Mouse (Mus musculus) lung, adult 2 months (tissue): Measurements from ENCODE around the gene Kir3dl2. TPM values are rescaled to one million over a fixed set of nuclear protein-coding genes. Genes with fewer than 3 reads are reported as not detected.
"Not testable (repeated sequence)": the region's sequence is repeated elsewhere in the genome, so short reads cannot be mapped to it uniquely, and the experiment has no call there.

ENCODE experiments used
- DNase-seq: peaks from one replicate; pipeline ENCODE4 v3.0.0; 2022
- H3K4me1 ChIP-seq: fragments of 200-500 bp; 2 replicates; pipeline ENCODE4 v1.6.1; 2011; ENCODE audit warnings: low read length; ENCODE audit not compliant: control insufficient read depth, insufficient read depth
- H3K4me3 ChIP-seq: fragments of 200-500 bp; replicated peaks from 2 replicates; pipeline ENCODE3; 2011; ENCODE audit warnings: low read depth, mild to moderate bottlenecking, control low read depth, low read length; ENCODE audit errors: extremely low read depth
- CTCF ChIP-seq: fragments of 200-500 bp; IDR thresholded peaks from 2 replicates; pipeline ENCODE4 v1.5.1; 2011; ENCODE audit warnings: mild to moderate bottlenecking, low read length, control low read depth; ENCODE audit not compliant: insufficient read depth
- POLR2A ChIP-seq: fragments of 200-500 bp; IDR thresholded peaks from 2 replicates; pipeline ENCODE4 v1.6.1; 2011; ENCODE audit warnings: low read depth, mild to moderate bottlenecking, control low read depth, low read length, borderline replicate concordance; ENCODE audit errors: extremely low read depth
- WGBS: fragments of 180-500 bp; shearing (Covaris S2); methylation state at CpG from one replicate; pipeline ENCODE4 v1.1.7; 2018; 5-methylcytosine and 5-hydroxymethylcytosine counted together
- polyA plus RNA-seq: library from polyadenylated mRNA; depleted of rRNA; stranded (reverse); fragments of >200 nt; gene quantifications from 2 replicates; pipeline ENCODE4 v1.2.3, GENCODE M21; 2012; rRNA removed

The Kir3dl2 gene
- polyA plus RNA-seq: not detected in 2 replicates

DNA sequence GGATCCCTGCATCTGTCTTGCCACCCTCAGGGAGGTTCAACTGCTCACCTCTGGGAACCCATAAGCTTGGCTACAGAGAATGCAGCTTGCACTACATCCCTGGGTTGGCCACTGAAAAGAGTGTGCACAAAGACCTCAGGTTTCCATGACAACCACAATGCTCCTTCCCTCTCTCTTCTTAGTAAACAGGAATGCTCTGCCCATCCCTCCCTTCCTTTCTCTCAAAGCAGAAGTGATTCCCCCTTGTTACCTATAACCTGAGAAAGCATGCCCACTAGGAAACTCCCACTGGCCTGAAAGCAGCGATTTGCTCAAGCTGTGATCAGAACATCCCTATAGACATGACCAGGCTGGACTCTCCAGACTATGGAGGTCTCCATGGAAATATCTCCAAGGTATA lies at the start of gene Kir3dl2:
Kir3dl2 (minus strand) TSS at position 101 of the 400 bp plus-strand sequence.
- WGBS: 63% methylated on average over 1 of the region's 1 CpGs
- not testable (repeated sequence) for H3K4me1 ChIP-seq, DNase-seq, H3K4me3 ChIP-seq

GRCm38 (mm10) chrX:136590897-136591257 lies 47.0 kb upstream of the Kir3dl2 start:
- WGBS: 38% methylated on average over 2 of the region's 2 CpGs
- DNase-seq: no peak
- Histone ChIP-seq H3K4me3 (no peak overlapping the region), H3K4me1 (no peaks in the 10 kb centered on the region)
- TF ChIP-seq POLR2A (no peak), CTCF (no peak)

- WGBS: 57% methylated on average over 12 of the region's 12 CpGs
- no peak within 1 kb of the TSS for H3K4me3 ChIP-seq
- TF ChIP-seq CTCF: no peak
- TF ChIP-seq POLR2A: no peak
- H3K4me1 ChIP-seq: no peaks in the 10 kb centered on the region
- no peak for DNase-seq
Observed at GRCm38 (mm10) chrX:136590199-136590896, 46.5 kb upstream of the Kir3dl2 start, which contains the start of gene Tceal3. TSS of gene Tceal3 (plus strand) at chrX:136590842.

DNA sequence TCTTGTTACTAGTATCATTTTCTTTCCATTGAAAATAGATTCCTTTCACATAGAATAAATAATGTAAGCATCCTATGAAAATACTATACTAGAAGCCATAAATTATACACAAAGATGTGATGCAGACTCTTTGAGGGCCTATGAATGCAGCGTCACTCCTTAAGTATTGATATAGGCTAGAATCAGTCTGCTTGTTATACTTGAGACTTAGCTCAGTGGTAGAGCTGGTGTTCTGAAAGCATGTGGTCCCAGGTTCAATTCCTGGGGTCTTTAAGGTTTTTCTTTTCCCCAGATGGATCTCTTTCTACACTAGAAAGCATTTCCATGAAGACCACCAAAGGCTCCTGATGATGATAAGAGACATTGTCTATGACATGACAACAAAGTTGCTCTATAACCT lies 40.8 kb upstream of the Kir3dl2 start:
- DNase-seq: no peak
- H3K4me1 ChIP-seq: no peaks in the 10 kb centered on the region
- no peak overlapping the region for H3K4me3 ChIP-seq
- no peak for TF ChIP-seq POLR2A
- no peak for TF ChIP-seq CTCF
- WGBS: 93% methylated on average over 1 of the region's 1 CpGs

GRCm38 (mm10) chrX:136569094-136569493 lies 25.2 kb upstream of the Kir3dl2 start:
- not testable (repeated sequence) for H3K4me3 ChIP-seq, DNase-seq, H3K4me1 ChIP-seq
- 88% methylated on average over 9 of the region's 9 CpGs for WGBS

DNA sequence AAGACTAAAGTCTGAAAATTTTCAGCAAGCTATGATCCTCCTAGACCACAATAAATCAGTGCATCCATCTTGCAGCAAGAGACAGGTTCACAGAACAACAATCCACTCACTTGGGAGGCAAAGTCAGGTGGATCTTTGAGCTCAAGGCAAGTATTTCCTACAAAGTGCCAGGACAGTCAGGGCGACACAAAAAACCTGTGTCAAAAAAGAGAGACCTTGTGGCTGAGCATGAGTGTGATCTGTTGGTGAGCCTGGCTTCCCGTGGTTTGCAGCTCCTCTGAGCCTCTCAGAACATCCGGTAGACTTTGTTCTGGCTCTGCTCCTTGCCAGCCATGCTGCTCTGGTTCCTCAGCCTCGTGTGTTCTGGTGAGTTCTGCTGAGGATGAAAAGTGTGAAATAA lies 26.2 kb downstream of the Kir3dl2 start, which contains the start of gene Kir3dl1:
Kir3dl1 (plus strand) TSS at position 301 of the 400 bp plus-strand sequence.
- H3K4me1 ChIP-seq: not testable (repeated sequence)

More for the DNA sequence above, 26.2 kb downstream of the Kir3dl2 start, which contains the start of gene Kir3dl1:
- not testable (repeated sequence) for DNase-seq, H3K4me3 ChIP-seq
- WGBS: 59% methylated on average over 4 of the region's 4 CpGs

Other genes with a start within 250 kb of the Kir3dl2 start
- gene Kir3dl1, start 26.1 kb downstream of the Kir3dl2 start, polyA plus RNA-seq: not detected in 2 replicates
- 0.78 and 0.95 TPM in 2 replicates for gene Tceal3, start 46.8 kb upstream of the Kir3dl2 start, polyA plus RNA-seq
- gene Tceal1, start 163.9 kb upstream of the Kir3dl2 start, polyA plus RNA-seq: 1.0 and 2.2 TPM in 2 replicates
- gene Morf4l2, start 199.6 kb upstream of the Kir3dl2 start, polyA plus RNA-seq: 24.2 and 43.0 TPM in 2 replicates
- gene Glra4, start 236.1 kb upstream of the Kir3dl2 start, polyA plus RNA-seq: not detected in 2 replicates